Mouse (Mus musculus): ENCODE measurements at regions not wholly inside any gene's neighbourhood (a gene's known extent, or its start where the extent isn't known, plus 50 kb on each side); places are given as distances from the start of the nearest gene placed in this dataset.

GRCm38 (mm10) chr3:60310402-60310801 lies 162.2 kb upstream of the Mbnl1 start:
- TF ChIP-seq POLR2A (IDR thresholded peaks at IDR 0.05; ENCODE audit: insufficient read depth, low read depth, low read length) (no peak), CTCF (IDR thresholded peaks at IDR 0.05; ENCODE audit: insufficient read depth, low read depth, low read length) (no peak)

Measured in olfactory bulb, adult 2 months (tissue).